Mouse (Mus musculus) layer of hippocampus, postnatal 10 days (tissue): ENCODE data around the gene Prickle1. TPM values are rescaled to one million over a fixed set of nuclear protein-coding genes. Genes with fewer than 3 reads are reported as not detected.

Experiments used
- DNase-seq, 2 experiments: peaks; one replicate each; pipeline ENCODE4 v3.0.0; 2021; ENCODE audit warnings: low spot score in 2 of 2
- total RNA-seq, 2 experiments: library from RNA; stranded (reverse); gene quantifications; 2 replicates each; pipeline ENCODE4 v1.2.3; 2021

Prickle1 gene
- total RNA-seq, 2 experiments from 2014 or later: 40.9 to 42.8 TPM

GRCm38 (mm10) chr15:93594888-93595698 is 598 bp downstream of the Prickle1 start:
- peak; percentile 59 to 72 for DNase-seq

GRCm38 (mm10) chr15:93594296-93594887 is 1.3 kb downstream of the Prickle1 start:
- peak in 1 of 2 experiments; percentile 24 for DNase-seq

GRCm38 (mm10) chr15:93592596-93592995 is 3.1 kb downstream of the Prickle1 start:
- no peak for DNase-seq

- peak; percentile 28 to 30 for DNase-seq
Observed at GRCm38 (mm10) chr15:93591831-93592321, 3.8 kb downstream of the Prickle1 start.

GRCm38 (mm10) chr15:93591371-93591770 is 4.3 kb downstream of the Prickle1 start:
- DNase-seq: no peak

- DNase-seq: no peak
Observed at GRCm38 (mm10) chr15:93588401-93588800, 7.3 kb downstream of the Prickle1 start.

GRCm38 (mm10) chr15:93587660-93588059 is 8.0 kb downstream of the Prickle1 start:
- DNase-seq: no peak

GRCm38 (mm10) chr15:93583051-93583450 is 12.6 kb downstream of the Prickle1 start:
- no peak for DNase-seq

GRCm38 (mm10) chr15:93581736-93582135 is 14.0 kb downstream of the Prickle1 start:
- DNase-seq: no peak

GRCm38 (mm10) chr15:93579899-93580298 is 15.8 kb downstream of the Prickle1 start:
- peak; percentile 37 to 56 for DNase-seq

- no peak for DNase-seq
Observed at GRCm38 (mm10) chr15:93579100-93579499, 16.6 kb downstream of the Prickle1 start.

- no peak for DNase-seq
Observed at GRCm38 (mm10) chr15:93576361-93576760, 19.3 kb downstream of the Prickle1 start.

- peak; percentile 79 for DNase-seq
Observed at GRCm38 (mm10) chr15:93575884-93576283, 19.8 kb downstream of the Prickle1 start.

- DNase-seq: no peak
Observed at GRCm38 (mm10) chr15:93572889-93573288, 22.8 kb downstream of the Prickle1 start.

- no peak for DNase-seq
Observed at GRCm38 (mm10) chr15:93570881-93571495, 24.7 kb downstream of the Prickle1 start.

- no peak for DNase-seq
Observed at GRCm38 (mm10) chr15:93568911-93569310, 26.8 kb downstream of the Prickle1 start.

- no peak for DNase-seq
Observed at GRCm38 (mm10) chr15:93567546-93568307, 28.0 kb downstream of the Prickle1 start.

- DNase-seq: no peak
Observed at GRCm38 (mm10) chr15:93563491-93563890, 32.2 kb downstream of the Prickle1 start.

GRCm38 (mm10) chr15:93561540-93561939 is 34.2 kb downstream of the Prickle1 start:
- DNase-seq: no peak

GRCm38 (mm10) chr15:93558421-93558820 is 37.3 kb downstream of the Prickle1 start:
- DNase-seq: no peak

- no peak for DNase-seq
Observed at GRCm38 (mm10) chr15:93555719-93556118, 40.0 kb downstream of the Prickle1 start.
